Mouse (Mus musculus) ZHBTc4 (cell line): Measurements from ENCODE around the gene Gm28047.

Experiments
- DNase-seq: peaks from one replicate; pipeline ENCODE4 v3.0.0-alpha.2; 2011; ENCODE audit warnings: low read depth, low spot score

Gm28047 gene

DNA sequence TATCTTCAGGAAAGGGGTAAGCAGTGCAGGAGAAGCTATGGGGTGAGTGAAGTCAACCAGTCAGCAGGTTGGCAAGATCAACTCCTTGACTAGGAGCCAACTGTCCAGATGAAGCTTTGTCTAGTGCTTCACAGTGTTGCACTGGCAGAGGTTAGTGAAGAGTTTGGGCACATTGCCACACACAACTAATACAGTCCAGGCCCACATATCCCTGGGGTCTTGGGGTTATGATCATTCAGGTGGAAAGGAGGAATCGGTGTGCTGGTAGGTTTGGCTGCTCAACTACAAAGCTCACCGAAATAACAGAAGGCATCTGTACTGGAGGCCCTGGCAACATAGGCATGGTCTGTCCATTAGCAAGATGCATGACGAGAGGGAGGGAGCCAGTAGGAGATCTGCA, 77.4 kb downstream of the Gm28047 start:
- no peak for DNase-seq

- no peak for DNase-seq
Observed at GRCm38 (mm10) chr15:102546677-102547427, 78.0 kb downstream of the Gm28047 start.

DNA sequence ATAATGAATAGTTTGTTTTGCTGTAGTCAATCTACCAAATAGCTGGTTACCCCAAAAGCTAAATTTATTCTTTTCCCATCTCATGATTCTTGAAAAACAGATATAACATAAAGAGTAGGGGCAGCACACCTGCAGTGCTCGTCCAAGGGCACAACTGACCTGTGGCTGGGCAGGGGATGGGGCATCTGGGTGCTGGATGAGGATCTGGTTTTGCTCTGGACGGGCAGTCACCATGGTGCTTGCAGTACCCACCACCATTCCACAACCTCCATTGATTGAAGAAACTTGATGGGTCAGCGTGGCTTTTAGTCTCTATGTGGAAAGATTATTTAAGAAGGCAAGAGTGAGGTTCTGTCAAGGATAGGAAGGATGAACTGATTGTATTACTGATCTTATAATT, 78.6 kb downstream of the Gm28047 start:
- DNase-seq: no peak

DNA sequence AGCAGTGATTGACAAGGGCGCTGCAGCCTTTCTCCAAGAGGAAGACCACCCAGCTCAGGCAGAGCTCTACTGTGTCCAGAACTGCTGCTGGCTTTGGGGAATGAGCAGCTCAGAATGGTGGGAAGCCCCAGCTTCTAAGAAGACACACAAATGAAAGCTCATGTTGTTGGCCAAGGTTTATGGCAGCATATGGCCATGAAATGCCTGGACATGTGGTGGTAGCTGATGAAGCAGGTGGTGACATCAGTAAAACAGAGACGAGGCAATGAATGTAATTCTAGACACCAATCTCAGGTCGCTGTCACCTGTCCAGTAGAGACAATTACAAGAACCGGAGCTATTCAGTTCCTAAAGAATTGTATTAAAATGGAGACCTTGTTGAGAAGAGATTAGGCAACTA, 80.1 kb downstream of the Gm28047 start:
- no peak for DNase-seq

GRCm38 (mm10) chr15:102533926-102534325, 90.9 kb downstream of the Gm28047 start:
- no peak for DNase-seq

GRCm38 (mm10) chr15:102532106-102532900, 92.6 kb downstream of the Gm28047 start:
- no peak for DNase-seq

GRCm38 (mm10) chr15:102531586-102531985, 93.3 kb downstream of the Gm28047 start:
- no peak for DNase-seq

DNA sequence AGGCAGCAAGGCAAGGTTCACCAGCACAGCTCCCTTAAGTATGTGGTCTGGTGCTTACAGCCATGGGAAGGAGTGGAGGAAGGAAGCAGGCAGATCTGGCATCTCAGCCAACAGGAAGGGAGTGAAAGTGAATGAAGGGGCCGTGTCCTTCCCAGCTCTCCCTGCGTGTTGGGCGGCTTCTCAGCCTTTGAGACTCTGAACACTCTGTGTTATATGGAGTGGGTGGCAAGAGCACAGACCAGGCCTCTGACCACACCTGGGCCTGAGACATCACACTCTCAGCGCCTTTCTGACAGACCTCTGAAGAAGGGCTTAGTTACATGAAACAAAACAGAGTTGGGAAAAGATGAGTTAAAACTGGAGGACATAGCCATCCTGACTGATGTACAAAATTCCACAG, 94.3 kb downstream of the Gm28047 start:
- no peak for DNase-seq

- no peak for DNase-seq
Observed at GRCm38 (mm10) chr15:102528396-102528795, 96.5 kb downstream of the Gm28047 start.

- DNase-seq: peak; percentile 66
Observed at GRCm38 (mm10) chr15:102527936-102528335, 96.9 kb downstream of the Gm28047 start.

DNA sequence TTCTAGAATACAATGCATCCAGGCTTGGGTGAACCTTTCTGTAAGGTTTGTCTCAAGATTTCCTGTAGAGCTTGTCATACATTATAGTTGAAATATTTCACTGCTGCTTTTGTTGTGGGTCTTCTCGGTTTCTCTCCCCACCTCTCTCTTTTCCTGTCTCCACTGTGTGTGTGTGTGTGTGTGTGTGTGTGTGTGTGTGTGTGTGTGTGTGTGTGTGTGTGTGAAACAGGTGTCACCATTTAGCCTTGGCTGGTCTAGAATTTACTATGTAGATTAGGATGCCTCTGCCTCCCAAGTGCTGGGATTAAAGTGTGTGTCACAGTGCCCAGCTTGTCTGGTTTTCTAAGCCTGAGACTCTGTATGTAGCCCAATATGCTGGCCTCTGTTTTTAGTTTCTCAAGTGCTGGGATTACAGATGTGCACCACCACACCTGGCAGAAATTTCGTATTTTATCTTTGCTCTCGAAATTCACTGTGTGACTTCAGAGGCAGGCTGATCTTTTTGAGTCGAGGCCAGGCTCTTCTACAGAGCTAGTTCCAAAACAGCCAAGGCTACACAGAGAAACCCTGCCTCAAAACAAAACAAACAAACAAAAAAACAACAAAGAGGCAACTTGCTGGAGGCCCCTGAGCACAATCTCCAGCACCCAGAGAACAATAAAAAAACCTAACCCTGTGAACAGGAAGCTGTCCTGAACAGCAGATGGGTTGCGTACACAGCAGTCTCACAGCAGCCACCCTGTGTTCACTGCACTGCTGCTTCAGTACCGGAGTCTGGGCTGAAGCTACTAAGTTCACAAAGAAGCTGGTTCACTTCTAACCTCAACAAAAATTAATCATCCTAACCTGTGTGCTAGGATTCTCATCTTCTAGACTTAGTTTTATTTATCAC, 98.5 kb downstream of the Gm28047 start:
- DNase-seq: no peak

- DNase-seq: peak; percentile 85
Observed at GRCm38 (mm10) chr15:102524892-102525485, 99.9 kb downstream of the Gm28047 start, which contains the start of gene Npff. TSS of gene Npff (minus strand) at chr15:102524942.

DNA sequence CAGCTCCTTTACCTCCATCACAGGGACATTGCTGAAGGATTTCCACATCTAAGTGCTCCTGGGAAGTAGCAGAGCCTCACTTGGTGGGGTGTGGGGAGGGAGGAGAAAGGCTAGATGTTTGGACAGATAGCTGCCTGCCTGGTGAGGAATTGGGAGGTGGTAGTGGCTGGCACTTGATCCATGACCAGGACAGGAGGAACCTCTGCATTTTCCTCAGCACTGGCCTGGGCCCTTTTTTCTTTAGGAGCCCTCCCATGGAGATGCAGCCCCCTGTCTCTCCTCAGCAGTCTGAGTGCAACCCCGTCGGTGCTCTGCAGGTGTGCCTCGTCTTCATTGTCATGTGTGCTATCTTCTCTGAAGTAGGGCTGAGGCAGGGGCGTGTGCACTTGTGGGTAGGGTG, 103.4 kb downstream of the Gm28047 start:
- no peak for DNase-seq

DNA sequence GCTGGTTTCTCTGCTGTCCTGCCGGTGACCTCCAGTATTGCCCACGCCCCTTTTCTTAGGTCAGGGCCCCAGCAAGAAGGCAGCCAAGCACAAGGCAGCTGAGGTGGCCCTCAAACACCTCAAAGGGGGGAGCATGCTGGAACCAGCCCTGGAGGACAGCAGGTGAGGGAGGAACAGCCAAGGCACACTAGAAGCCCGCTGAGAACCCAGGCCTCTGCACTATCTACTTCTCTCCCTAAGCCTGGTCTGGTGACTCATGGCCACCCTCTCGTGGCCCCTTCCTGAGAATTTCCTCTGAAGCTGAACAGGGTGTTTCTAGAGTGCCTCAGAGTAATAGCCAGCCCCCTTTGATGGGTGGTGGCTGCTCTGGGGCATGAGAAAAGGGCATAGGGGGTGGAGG, 104.5 kb downstream of the Gm28047 start:
- DNase-seq: no peak

DNA sequence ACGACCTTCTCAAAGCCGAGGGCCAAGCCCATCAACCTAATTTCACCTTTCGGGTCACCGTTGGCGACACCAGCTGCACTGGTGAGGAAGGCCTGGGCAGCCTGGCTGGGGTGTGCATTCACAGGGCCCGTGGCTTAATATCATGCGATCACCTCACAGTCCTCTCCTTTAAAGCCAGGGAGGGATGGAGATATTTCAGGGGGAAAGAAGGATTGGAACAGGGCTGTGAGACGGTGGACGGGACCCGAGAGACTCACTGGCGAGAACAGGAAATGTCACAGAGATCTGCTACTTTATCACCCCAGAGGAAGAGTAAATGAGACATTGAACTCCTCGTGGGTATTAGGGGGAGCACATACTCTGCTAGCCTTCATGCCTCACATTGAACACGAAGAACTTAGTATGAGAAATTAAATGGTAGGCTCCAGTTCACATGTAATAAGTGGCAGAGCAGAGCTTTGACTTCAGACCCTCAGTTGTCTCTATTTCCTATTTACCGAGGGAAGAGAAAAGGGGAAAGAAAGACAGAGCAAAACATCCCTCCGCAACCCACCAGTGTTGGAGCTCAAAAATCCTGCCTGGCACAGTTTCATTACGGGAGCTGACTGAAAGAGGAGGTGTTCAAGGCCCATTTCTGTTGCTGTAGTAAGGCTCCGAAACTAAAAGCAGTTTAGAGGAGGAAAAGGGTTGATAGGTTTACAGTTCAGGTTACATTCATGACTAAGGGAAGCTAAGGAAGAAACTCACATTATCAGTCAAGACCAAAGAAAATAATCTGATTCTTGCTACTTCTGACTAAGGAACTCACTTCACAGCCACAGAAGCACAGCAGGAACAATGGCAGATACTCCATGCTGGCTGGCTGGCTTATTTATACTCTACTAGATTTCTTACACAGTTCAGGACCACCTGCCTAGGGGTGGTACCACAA, 105.4 kb downstream of the Gm28047 start:
- no peak for DNase-seq

- no peak for DNase-seq
Observed at GRCm38 (mm10) chr15:102518859-102519201, 106.0 kb downstream of the Gm28047 start.

GRCm38 (mm10) chr15:102517976-102518858, 106.7 kb downstream of the Gm28047 start, which contains the start of gene Tarbp2:
TSS of gene Tarbp2 (plus strand) at chr15:102518192.
- DNase-seq: peak; percentile 100

- no peak for DNase-seq
Observed at GRCm38 (mm10) chr15:102517631-102517975, 107.3 kb downstream of the Gm28047 start.

DNA sequence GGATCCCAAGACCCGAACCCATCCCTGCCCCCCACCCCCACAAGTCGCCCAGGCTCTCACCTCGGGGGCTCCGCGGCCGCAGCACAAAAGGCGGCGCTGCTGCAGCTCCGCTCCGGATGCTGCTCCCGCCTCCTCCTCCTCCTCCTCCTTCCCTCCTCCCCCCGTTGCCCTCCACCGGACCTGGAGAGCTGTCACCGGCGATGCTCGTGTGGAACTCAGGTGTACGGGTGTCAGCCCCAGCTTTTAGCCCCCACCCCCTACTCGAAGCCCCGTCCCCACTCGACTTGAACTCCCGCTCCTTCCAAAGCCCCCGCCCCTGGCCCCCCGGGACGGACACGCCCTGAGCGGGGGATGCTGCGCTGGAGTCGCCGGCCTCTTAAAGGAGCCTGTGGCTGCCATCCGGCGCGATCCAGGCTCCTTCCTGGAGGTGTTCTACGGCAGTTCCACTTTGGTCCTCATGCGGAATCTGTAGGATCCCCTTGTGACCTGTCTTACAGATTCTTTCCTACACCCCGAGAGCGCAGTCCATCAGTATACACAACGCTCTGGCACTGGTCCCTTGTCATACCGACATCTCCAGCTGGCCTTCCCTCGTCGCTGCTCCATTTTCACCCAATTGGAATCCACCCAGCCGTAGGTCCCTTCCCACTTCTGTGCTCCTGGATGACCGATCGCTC, 108.0 kb downstream of the Gm28047 start, which contains the start of gene Map3k12:
Gene Map3k12 (minus strand): TSS at position 337 of the 677 bp plus-strand sequence.
- peak; percentile 59 for DNase-seq
